Mouse (Mus musculus) kidney, postnatal 0 days (tissue): ENCODE data around the gene Slc10a1. TPM values are rescaled to one million over a fixed set of nuclear protein-coding genes. Genes with fewer than 3 reads are reported as not detected.

Source experiments
- ATAC-seq: fragments of 200-750 bp; cut with Nextera tagmentation; replicated peaks from 2 replicates; pipeline ENCODE4 v1.8.0; 2017; ENCODE audit warnings: low read depth, moderate number of reproducible peaks, moderate TSS enrichment, moderate library complexity; ENCODE audit not compliant: low FRiP score
- DNase-seq: peaks from one replicate; pipeline ENCODE4 v3.0.0-alpha.2; 2016; ENCODE audit warnings: low spot score
- H3K27ac ChIP-seq: fragments of 300-500 bp; sonication (generic); 2 replicates; pipeline ENCODE4 v1.5.1; 2014; ENCODE audit warnings: mild to moderate bottlenecking
- H3K27me3 ChIP-seq: fragments of 300-500 bp; sonication (generic); 2 replicates; pipeline ENCODE4 v1.6.1; 2014; ENCODE audit warnings: low read length, mixed read lengths; ENCODE audit not compliant: insufficient read depth
- H3K36me3 ChIP-seq: fragments of 300-500 bp; sonication (generic); 2 replicates; pipeline ENCODE4 v1.6.1; 2014; ENCODE audit warnings: low read length, mixed read lengths; ENCODE audit not compliant: insufficient read depth
- H3K4me1 ChIP-seq: fragments of 300-500 bp; sonication (generic); replicated peaks from 2 replicates; pipeline ENCODE4 v1.6.1; 2014; ENCODE audit warnings: antibody characterized with exemption, low read length, mixed read lengths; ENCODE audit not compliant: insufficient read depth
- H3K4me2 ChIP-seq: fragments of 300-500 bp; sonication (generic); 2 replicates; pipeline ENCODE4 v1.6.1; 2014; ENCODE audit warnings: mild to moderate bottlenecking, low read length, moderate library complexity, mixed read lengths
- H3K4me3 ChIP-seq: fragments of 300-500 bp; sonication (generic); replicated peaks from 2 replicates; pipeline ENCODE4 v1.5.1; 2014; ENCODE audit warnings: low read depth, low read length
- H3K9ac ChIP-seq: fragments of 300-500 bp; sonication (generic); 2 replicates; pipeline ENCODE4 v1.6.1; 2014; ENCODE audit warnings: low read depth, low read length
- H3K9me3 ChIP-seq: fragments of 300-500 bp; sonication (generic); replicated peaks from 2 replicates; pipeline ENCODE4 v1.6.1; 2016; ENCODE audit warnings: low read length, inconsistent platforms, mixed read lengths
- CTCF ChIP-seq: IDR thresholded peaks from 2 replicates; pipeline ENCODE4 v1.5.1; 2016; ENCODE audit warnings: antibody characterized with exemption, low read depth, mild to moderate bottlenecking, moderate library complexity
- WGBS: fragments of 180-500 bp; shearing (Covaris S2); extraction: QIAGEN DNeasy Blood & Tissue Kit; methylation state at CpG from one replicate; pipeline ENCODE4 v1.1.7; 2014; 5-methylcytosine and 5-hydroxymethylcytosine counted together
- polyA plus RNA-seq: library from polyadenylated mRNA; unstranded; fragments of >200 nt; fragmentation: Nextera tagmentation; extraction: Ambion mirVana; gene quantifications from 2 replicates; pipeline ENCODE4 v1.2.1, GENCODE M21; 2015

Gene Slc10a1
- polyA plus RNA-seq, 1 experiment from 2014 or later: 1.7 TPM

DNA sequence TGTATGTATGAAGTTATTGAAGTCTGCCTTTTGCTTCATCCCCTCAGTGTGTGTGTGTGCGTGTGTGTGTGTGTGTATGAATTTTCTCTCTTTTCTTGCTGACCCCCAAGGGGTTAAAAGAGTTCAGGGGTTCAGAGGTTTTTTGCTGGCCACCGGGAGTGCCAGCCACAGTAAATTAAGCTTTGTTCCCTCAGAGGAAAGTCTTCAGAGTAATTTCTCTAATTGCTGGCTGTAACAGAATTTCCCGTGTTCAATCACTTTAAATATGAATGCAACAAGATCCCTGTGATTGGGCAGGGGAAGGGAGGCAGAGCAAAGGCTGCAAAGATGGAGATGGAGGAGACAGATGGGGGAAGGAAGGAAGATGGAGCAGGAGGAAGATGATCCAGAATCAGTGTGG lies 3.3 kb upstream of the Slc10a1 start:
- H3K27ac ChIP-seq: no peak overlapping the region
- TF ChIP-seq CTCF: no peak
- no peak overlapping the region for H3K4me3 ChIP-seq
- DNase-seq (no peak), ATAC-seq (no peak)
- H3K4me2 ChIP-seq: no peak overlapping the region
- H3K9ac ChIP-seq: no peak overlapping the region
- no peaks in the 10 kb centered on the region for H3K27me3 ChIP-seq
- H3K9me3 ChIP-seq: no peaks in the 10 kb centered on the region
- WGBS: 21% methylated on average over 3 of the region's 3 CpGs
- H3K36me3 ChIP-seq: no peaks in the 10 kb centered on the region
- no peaks in the 10 kb centered on the region for H3K4me1 ChIP-seq

DNA sequence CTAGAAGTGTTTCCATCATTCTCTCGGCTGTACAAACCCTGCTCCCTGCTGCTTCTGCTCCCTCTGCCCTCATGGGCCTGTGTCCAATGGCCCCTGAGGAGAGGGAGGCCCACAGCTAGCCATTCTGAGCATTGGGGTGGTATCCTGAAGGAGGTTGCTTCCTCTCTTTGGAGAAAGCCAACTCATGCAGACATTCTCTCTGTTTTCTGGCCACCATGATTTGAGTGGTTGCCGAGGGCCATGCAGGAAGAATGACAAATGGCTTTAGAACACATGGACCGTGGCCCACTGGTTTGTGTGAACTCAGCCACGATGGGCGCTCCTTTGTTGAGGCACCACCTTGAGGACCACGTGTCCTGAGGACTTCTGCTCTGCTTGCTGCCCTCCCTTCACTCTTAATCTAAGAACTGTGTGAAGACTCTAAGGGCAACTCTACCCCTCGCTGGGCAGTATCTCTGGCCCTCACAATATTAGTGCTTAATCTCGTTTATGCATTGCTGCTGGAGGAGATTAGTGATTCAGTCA lies 1.7 kb upstream of the Slc10a1 start:
- ATAC-seq (no peak), DNase-seq (no peak)
- 72% methylated on average over 8 of the region's 8 CpGs for WGBS
- Histone ChIP-seq H3K9ac (no peak overlapping the region), H3K27ac (no peak overlapping the region), H3K27me3 (no peaks in the 10 kb centered on the region), H3K4me1 (no peaks in the 10 kb centered on the region), H3K4me3 (no peak overlapping the region), H3K4me2 (no peak overlapping the region), H3K36me3 (no peaks in the 10 kb centered on the region), H3K9me3 (no peaks in the 10 kb centered on the region)
- TF ChIP-seq CTCF: no peak

DNA sequence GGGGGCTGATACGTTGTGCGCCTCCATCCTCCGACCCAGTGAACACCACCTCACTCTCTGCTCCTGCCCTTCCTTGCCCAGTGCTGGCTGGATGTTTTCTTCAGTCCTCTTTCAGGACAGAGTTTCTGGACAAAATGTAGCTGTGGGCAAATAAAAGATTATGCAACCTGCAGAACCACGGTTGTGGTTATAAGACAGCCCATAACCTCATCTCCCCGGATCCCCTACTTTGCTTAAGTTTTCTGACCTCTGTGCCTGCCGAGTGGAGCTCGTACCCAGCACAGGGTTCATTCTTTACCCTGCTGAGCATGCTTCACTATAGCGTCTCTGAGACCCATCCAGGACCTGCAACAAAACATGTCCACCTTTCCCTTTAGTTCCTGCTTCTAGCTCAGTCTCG lies 587 bp downstream of the Slc10a1 start:
- Histone ChIP-seq H3K36me3 (no peaks in the 10 kb centered on the region), H3K4me1 (no peaks in the 10 kb centered on the region), H3K4me3 (no peak overlapping the region)

DNA sequence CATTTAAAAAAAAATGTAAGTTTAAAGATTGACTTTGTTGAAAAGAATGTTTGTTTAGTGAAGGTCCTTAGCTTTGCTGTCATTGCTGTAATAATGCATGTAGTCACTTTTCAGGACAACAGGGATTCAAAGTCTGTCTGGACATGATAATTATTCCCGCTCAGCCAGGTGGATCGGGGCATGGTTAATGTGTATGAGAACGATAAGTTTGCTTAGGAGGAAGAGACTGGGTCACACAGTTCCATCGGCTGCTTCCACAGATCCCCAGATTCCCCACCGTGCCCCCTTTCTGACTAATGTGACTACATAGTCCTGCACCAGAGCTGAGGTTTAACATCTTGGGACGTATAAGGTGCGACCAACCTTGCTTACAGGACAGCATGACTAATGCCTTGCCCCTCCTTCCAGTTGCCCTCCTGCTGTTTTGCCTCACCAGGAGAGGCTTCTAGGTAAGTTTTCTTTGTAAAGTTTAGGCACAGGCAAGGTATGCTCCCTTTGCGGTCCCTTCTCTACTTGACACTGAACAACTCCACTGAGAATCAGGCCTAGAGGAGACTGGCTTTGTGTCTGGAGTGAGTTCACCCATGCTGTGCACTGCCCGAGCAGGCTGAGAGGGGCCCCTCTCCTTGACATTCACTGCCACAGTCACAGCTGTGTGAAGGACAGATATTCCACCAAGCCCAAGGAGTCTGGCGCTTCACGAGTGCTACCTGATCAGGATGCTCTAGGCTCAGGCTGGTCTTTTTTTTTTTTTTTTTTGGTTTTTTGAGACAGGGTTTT lies 2.3 kb downstream of the Slc10a1 start:
- Histone ChIP-seq H3K9me3 (no peaks in the 10 kb centered on the region), H3K4me3 (no peak overlapping the region), H3K27me3 (no peaks in the 10 kb centered on the region), H3K36me3 (no peaks in the 10 kb centered on the region), H3K4me2 (no peak overlapping the region), H3K9ac (no peak overlapping the region), H3K4me1 (no peaks in the 10 kb centered on the region), H3K27ac (peak overlapping the region; percentile 54; the same call in 1 of the 2 replicates)
- no peak for TF ChIP-seq CTCF
- 65% methylated on average over 11 of the region's 11 CpGs for WGBS
- ATAC-seq: peak; percentile 69
- DNase-seq: no peak

More for the DNA sequence above, 587 bp downstream of the Slc10a1 start:
- Histone ChIP-seq H3K27ac (no peak overlapping the region), H3K9ac (no peak overlapping the region), H3K4me2 (no peak overlapping the region), H3K27me3 (no peaks in the 10 kb centered on the region), H3K9me3 (no peaks in the 10 kb centered on the region)
- 85% methylated on average over 9 of the region's 9 CpGs for WGBS
- DNase-seq (no peak), ATAC-seq (no peak)
- no peak for TF ChIP-seq CTCF

DNA sequence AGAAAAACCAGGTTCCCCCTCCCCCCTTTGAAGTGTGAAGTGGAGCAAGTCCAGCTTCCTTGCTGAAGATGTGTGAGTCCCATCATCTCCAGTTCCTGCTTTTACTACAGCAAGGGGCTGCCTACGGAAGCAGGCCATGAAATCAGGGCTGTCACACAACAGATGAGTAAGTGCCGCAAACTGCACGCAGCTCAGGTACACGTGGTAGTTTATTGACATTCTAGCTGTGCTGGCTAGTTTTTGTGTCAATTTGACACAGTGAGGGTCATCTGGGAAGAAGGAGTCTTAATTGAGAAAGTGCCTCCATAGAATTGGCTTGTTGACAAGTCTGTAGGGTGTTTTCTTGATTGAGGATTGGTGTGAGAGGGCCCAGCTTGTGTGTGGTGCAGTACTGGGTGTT lies 5.9 kb downstream of the Slc10a1 start:
- no peak for DNase-seq
- no peaks in the 10 kb centered on the region for H3K9me3 ChIP-seq
- H3K27ac ChIP-seq: no peak overlapping the region

DNA sequence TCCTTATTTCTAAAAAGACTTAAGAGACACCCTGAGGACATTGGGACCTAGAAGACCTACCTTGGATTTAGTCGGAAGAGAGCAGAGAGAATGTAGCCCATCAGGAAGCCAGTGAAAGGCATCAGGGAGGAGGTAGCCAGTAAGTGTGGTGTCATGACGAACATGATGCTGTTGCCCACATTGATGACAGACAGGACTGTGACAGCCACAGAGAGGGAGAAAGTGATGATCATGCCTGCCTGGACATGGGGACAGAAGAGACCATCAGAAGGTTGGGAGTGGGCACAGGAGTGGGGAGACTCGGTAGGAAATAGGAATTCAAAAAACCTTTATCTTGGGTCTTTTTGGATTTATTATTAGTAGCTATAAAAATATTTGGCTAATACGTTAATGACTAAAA lies 10.5 kb downstream of the Slc10a1 start:
- Histone ChIP-seq H3K27ac (no peak overlapping the region), H3K36me3 (peaks cover 29% of the 10 kb centered on the region; the same call in 1 of the 2 replicates), H3K9ac (no peak overlapping the region), H3K4me2 (no peak overlapping the region), H3K4me3 (no peak overlapping the region), H3K9me3 (no peaks in the 10 kb centered on the region), H3K27me3 (no peaks in the 10 kb centered on the region), H3K4me1 (no peaks in the 10 kb centered on the region)
- ATAC-seq (no peak), DNase-seq (no peak)
- 83% methylated on average over 4 of the region's 4 CpGs for WGBS
- TF ChIP-seq CTCF: no peak

More for the DNA sequence above, 5.9 kb downstream of the Slc10a1 start:
- Histone ChIP-seq H3K27me3 (no peaks in the 10 kb centered on the region), H3K36me3 (0 out of 2 replicates have a peak, but pooled peaks cover 7% of the 10 kb centered on the region), H3K9ac (no peak overlapping the region), H3K4me3 (no peak overlapping the region), H3K4me2 (no peak overlapping the region), H3K4me1 (no peaks in the 10 kb centered on the region)
- no peak for TF ChIP-seq CTCF
- 68% methylated on average over 4 of the region's 4 CpGs for WGBS
- no peak for ATAC-seq
